Mouse (Mus musculus): Measurements from ENCODE around the gene Smoc1. TPM values are rescaled to one million over a fixed set of nuclear protein-coding genes. Genes with fewer than 3 reads are reported as not detected.

Smoc1 gene
- total RNA-seq, 1 experiment from 2014 or later = 0.79 TPM

DNA sequence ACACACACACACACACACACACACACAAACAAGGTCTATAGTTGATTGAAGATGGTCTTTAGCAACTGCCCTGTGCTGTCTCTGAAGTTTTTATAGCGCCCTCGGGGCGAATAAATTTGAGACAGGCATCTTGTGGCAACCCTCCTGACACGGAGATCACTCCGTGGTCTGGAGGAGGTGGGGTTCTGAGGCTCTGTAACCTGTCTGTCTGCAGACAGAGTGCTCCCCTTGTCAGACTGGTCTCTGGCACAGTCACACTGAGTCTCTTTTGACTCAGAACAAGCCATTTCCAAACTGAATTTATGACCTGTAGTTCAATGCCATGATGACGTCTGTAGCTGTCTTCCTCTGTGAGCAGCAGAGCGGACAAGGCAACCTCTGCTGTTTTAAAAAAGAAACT is 75.1 kb downstream of the Smoc1 start:
- no peak for ATAC-seq (replicated peaks in 1 of 2; ENCODE audit: insufficient read depth in 1 of 2, low FRiP score in 2 of 2, low TSS enrichment in 1 of 2, low read depth in 1 of 2, poor library complexity in 2 of 2, severe bottlenecking in 2 of 2)

DNA sequence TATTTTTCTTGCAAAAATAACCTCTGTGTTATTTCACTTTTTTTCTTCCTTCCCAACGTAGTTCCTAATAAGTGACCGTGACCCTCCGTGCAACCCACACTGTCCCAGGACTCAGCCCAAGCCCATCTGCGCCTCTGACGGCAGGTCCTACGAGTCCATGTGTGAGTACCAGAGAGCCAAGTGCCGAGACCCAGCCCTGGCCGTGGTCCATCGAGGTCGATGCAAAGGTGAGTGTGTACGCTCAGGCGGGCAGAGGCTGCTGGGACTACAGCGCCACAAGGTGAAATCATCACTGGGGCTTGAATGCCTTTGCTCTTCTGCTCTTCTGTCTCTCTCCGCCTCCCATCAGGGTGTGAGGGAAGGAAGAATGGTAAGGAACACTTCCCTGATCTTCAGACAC is 77.9 kb downstream of the Smoc1 start:
- ATAC-seq (replicated peaks in 1 of 2; ENCODE audit: insufficient read depth in 1 of 2, low FRiP score in 2 of 2, low TSS enrichment in 1 of 2, low read depth in 1 of 2, poor library complexity in 2 of 2, severe bottlenecking in 2 of 2) = no peak

- no peak for ATAC-seq (replicated peaks in 1 of 2; ENCODE audit: insufficient read depth in 1 of 2, low FRiP score in 2 of 2, low TSS enrichment in 1 of 2, low read depth in 1 of 2, poor library complexity in 2 of 2, severe bottlenecking in 2 of 2)
Observed at GRCm38 (mm10) chr12:81105721-81106633, 79.4 kb downstream of the Smoc1 start.

DNA sequence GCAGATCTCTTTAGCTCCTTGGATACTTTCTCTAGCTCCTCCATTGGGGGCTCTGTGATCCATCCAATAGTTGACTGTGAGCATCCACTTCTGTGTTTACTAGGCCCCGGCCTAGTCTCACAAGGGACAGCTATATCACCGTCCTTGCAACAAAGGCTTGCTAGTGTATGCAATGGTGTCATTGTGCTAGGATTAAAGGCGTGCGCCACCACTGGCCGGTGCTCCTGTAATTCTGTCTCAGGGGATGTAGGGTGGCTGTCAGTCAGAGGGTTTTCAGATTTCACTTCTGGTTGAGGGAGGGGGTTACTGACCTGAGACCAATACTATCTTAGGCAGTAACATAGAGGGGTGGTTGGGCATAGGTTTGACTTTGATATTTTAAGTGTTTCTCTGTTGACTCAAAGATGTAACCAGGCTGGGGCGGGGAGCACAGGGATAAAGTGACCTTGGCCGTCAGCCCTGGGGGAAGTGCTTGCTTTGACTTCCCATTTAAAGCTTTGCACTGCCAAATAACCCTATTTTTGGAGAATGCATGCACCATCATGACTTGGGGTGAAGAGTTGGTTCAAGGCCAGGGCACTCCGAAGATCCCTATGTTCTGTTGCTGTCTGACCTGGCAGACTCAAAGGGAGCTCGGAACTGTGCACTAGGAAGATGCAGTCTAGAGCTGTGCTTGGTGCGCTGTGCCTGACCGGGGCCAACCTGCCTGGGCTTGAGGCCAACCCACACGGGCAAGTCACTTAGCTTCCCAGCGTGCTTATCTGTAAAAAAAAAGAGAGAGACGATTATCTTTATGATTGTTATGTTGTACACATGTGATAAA is 80.9 kb downstream of the Smoc1 start:
- no peak for ATAC-seq (replicated peaks in 1 of 2; ENCODE audit: insufficient read depth in 1 of 2, low FRiP score in 2 of 2, low TSS enrichment in 1 of 2, low read depth in 1 of 2, poor library complexity in 2 of 2, severe bottlenecking in 2 of 2)

GRCm38 (mm10) chr12:81108600-81109011 is 82.0 kb downstream of the Smoc1 start:
- no peak for ATAC-seq (replicated peaks in 1 of 2; ENCODE audit: insufficient read depth in 1 of 2, low FRiP score in 2 of 2, low TSS enrichment in 1 of 2, low read depth in 1 of 2, poor library complexity in 2 of 2, severe bottlenecking in 2 of 2)

- ATAC-seq (replicated peaks in 1 of 2; ENCODE audit: insufficient read depth in 1 of 2, low FRiP score in 2 of 2, low TSS enrichment in 1 of 2, low read depth in 1 of 2, poor library complexity in 2 of 2, severe bottlenecking in 2 of 2) = no peak
Observed at GRCm38 (mm10) chr12:81110006-81110405, 83.4 kb downstream of the Smoc1 start.

DNA sequence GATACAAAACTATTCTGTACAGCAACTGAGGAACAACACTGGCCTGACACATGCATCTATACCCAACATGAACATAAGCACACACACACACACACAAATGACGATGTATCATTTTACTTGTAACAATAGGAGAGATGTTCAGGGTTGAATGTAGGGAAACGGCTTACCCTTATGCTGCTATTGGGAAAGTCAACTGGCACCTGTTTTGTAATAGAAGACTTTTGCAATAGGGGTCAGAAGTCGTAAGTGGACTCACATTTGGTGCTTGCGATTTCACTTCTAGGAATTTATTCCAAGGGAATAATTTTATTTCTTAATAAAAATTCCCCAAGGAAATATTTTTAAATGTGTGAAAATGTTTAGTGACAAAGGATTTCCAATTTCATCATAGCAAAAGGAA is 85.7 kb downstream of the Smoc1 start:
- no peak for ATAC-seq (replicated peaks in 1 of 2; ENCODE audit: insufficient read depth in 1 of 2, low FRiP score in 2 of 2, low TSS enrichment in 1 of 2, low read depth in 1 of 2, poor library complexity in 2 of 2, severe bottlenecking in 2 of 2)

DNA sequence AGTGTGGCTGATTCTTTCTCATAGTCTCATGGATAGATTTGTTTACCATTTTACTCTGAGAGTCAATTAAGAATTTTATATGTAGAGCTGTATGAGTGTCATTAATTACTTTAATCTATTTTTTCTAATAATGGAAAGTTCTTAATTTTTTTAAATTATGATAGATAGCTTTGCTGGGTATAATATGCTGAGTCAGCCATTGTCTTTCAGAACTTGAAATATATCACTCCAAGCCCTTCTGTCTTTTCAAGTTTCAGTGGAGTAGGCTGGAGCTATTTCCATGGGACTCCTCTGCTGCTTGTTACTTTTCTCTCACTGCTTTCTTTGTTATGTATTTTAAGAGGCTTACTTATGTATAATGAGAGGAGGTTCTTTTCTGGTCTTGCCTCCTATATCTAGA is 93.7 kb downstream of the Smoc1 start:
- ATAC-seq (replicated peaks in 1 of 2; ENCODE audit: insufficient read depth in 1 of 2, low FRiP score in 2 of 2, low TSS enrichment in 1 of 2, low read depth in 1 of 2, poor library complexity in 2 of 2, severe bottlenecking in 2 of 2) = no peak

- ATAC-seq (replicated peaks in 1 of 2; ENCODE audit: insufficient read depth in 1 of 2, low FRiP score in 2 of 2, low TSS enrichment in 1 of 2, low read depth in 1 of 2, poor library complexity in 2 of 2, severe bottlenecking in 2 of 2) = no peak
Observed at GRCm38 (mm10) chr12:81123793-81124192, 97.2 kb downstream of the Smoc1 start.

GRCm38 (mm10) chr12:81126842-81127241 is 100.2 kb downstream of the Smoc1 start:
- ATAC-seq (replicated peaks in 1 of 2; ENCODE audit: insufficient read depth in 1 of 2, low FRiP score in 2 of 2, low TSS enrichment in 1 of 2, low read depth in 1 of 2, poor library complexity in 2 of 2, severe bottlenecking in 2 of 2) = no peak

- ATAC-seq (replicated peaks in 1 of 2; ENCODE audit: insufficient read depth in 1 of 2, low FRiP score in 2 of 2, low TSS enrichment in 1 of 2, low read depth in 1 of 2, poor library complexity in 2 of 2, severe bottlenecking in 2 of 2) = no peak
Observed at GRCm38 (mm10) chr12:81128693-81129092, 102.1 kb downstream of the Smoc1 start.

GRCm38 (mm10) chr12:81130692-81131091 is 104.1 kb downstream of the Smoc1 start:
- no peak for ATAC-seq (replicated peaks in 1 of 2; ENCODE audit: insufficient read depth in 1 of 2, low FRiP score in 2 of 2, low TSS enrichment in 1 of 2, low read depth in 1 of 2, poor library complexity in 2 of 2, severe bottlenecking in 2 of 2)

GRCm38 (mm10) chr12:81131114-81131513 is 104.5 kb downstream of the Smoc1 start:
- no peak for ATAC-seq (replicated peaks in 1 of 2; ENCODE audit: insufficient read depth in 1 of 2, low FRiP score in 2 of 2, low TSS enrichment in 1 of 2, low read depth in 1 of 2, poor library complexity in 2 of 2, severe bottlenecking in 2 of 2)

- ATAC-seq (replicated peaks in 1 of 2; ENCODE audit: insufficient read depth in 1 of 2, low FRiP score in 2 of 2, low TSS enrichment in 1 of 2, low read depth in 1 of 2, poor library complexity in 2 of 2, severe bottlenecking in 2 of 2) = no peak
Observed at GRCm38 (mm10) chr12:81133055-81133665, 106.6 kb downstream of the Smoc1 start.

GRCm38 (mm10) chr12:81138217-81138616 is 111.6 kb downstream of the Smoc1 start:
- no peak for ATAC-seq (replicated peaks in 1 of 2; ENCODE audit: insufficient read depth in 1 of 2, low FRiP score in 2 of 2, low TSS enrichment in 1 of 2, low read depth in 1 of 2, poor library complexity in 2 of 2, severe bottlenecking in 2 of 2)

GRCm38 (mm10) chr12:81139463-81139862 is 112.9 kb downstream of the Smoc1 start:
- no peak for ATAC-seq (replicated peaks in 1 of 2; ENCODE audit: insufficient read depth in 1 of 2, low FRiP score in 2 of 2, low TSS enrichment in 1 of 2, low read depth in 1 of 2, poor library complexity in 2 of 2, severe bottlenecking in 2 of 2)

DNA sequence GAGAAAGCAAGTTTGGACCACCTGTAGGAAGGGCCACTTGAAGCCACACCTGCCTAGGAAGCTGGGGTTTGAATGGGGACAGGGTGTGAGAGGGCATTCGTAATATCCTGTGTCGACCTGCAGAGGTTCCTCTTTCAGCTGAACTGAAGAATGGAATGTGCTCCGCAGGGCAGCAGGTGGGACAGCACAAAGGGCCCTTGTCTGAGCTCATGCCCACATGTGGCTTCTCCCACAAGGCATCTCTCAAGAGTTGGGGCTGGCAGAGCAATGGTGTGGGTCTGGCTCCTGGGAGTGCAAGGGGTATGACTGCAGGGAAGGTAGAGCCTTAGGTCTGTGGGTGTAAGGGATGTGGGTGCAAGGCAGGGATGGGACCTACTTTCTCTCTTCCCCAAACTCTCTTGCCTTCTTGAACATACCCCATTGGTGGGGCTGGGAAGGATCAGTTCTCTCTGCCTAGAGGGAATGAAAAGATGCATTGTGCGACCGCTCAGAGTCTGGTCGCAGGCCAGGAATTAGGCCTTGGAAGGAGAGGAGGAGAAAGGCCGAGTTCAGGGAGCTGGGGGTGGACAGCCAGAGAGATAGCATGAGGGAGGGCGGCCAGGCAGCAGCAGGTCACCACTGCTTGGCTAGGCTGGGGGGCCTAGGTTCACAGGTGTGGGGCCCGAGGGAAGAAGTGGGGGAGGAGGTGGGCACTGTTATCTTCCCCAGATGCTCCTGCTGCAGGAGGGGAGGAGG is 114.2 kb downstream of the Smoc1 start:
- ATAC-seq (replicated peaks in 1 of 2; ENCODE audit: insufficient read depth in 1 of 2, low FRiP score in 2 of 2, low TSS enrichment in 1 of 2, low read depth in 1 of 2, poor library complexity in 2 of 2, severe bottlenecking in 2 of 2) = peak; percentile 7 to 48; a peak in 1 of 4 replicates

All from hematopoietic stem cell, adult 5-6 weeks (primary cell).